Mouse (Mus musculus): ENCODE measurements around the gene Eps8l2.

Eps8l2 gene

DNA sequence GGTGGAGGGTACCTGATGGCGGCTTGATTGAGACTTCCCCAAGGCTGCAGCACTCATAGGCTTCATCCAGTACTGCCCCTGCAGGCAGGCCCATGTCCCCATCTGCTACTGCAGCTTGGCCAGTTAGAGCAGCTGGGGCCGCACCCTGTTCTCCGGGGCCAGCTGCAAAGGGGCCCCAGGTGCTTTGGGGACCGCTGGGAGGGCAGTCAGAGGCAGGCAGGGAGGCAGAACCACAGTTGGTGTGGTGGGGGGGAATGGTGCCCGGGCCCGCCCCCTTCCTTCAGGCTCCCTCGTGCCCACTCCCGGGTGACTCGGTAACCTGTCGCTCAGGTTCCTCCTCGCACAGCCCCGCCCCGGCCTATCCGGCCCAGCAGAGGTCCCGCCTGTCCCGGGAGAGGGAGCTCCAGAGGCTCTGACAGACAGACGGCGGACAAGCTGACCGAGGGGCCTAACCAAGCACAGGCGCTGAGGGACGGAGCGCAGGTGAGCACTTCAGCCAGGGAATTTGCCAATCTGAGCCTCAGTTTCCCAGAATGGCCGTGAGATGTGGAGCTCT, at the start of gene Eps8l2:
Gene Eps8l2, plus strand, starts transcription at position 305 of the 556 bp plus-strand sequence.
- no peak for DNase-seq (ENCODE audit: low read depth, low spot score)

DNA sequence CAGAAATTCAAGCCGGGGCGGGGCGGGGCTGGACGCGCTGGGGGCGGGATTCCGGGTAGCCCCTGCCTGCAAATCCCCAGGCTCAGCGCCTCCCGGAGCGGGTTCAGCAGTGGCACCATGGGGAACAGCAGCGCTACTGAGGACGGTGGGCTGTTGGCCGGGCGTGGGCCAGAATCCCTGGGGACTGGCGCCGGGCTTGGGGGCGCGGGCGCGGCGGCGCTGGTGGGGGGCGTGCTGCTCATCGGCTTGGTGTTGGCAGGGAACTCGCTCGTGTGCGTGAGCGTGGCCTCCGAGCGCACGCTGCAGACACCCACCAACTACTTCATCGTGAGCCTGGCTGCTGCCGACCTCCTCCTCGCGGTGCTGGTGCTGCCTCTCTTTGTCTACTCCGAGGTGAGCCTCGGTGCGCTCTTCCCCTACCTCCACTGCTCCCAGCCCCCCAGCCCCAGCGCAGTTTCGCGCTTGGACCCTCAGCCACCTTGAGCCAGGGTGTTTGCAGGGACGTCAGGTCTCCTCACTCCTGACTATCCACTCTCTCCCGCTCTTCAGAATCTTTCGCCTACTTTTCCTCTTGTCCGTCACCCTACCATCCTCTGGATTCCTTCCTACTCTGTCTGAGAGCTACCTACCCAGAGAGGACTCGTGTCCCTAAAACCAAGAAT, 46.6 kb upstream of the Eps8l2 start, which contains the start of gene Drd4:
Gene Drd4, plus strand, starts transcription at position 86 of the 662 bp plus-strand sequence.
- DNase-seq (ENCODE audit: low read depth, low spot score), result peak; percentile 49

DNA sequence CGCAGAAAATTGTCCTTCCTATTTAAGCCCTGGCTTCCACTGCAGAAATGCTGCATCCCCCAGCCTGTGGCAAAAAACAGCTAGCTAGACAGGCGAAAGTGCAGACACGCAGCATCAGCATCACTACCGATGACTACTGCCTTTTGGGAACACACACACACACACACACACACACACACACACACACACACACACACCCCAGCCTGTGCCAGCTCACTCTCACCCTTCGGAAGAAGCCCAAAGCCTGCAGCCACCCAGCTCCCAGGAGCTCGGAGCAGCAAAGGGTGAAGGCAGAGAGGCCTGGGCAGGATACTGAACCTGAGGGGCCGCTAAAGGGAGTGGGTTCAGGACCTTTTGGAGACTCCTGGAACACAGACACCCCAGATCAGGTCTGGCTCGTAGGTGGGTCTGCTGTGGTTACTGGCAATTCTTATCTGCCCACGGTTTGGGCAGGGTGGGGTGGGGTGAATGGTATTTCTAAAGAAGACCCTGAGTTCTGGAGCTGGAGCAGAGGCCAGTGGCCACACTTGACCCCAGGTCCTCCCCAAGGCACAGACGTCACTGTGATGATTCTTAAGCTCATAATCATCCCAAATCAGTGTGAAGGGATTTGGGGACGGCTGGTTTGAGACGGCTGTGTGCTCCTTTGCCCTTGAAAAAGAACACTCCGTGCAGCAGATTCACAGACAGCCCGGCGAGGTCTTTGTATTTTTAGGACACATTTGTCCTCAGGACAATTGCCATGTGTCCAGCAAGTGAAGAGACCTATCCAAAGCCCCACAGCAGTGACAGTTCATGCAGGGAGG, 45.9 kb upstream of the Eps8l2 start:
- peak; percentile 52 for DNase-seq (ENCODE audit: low read depth, low spot score)

DNA sequence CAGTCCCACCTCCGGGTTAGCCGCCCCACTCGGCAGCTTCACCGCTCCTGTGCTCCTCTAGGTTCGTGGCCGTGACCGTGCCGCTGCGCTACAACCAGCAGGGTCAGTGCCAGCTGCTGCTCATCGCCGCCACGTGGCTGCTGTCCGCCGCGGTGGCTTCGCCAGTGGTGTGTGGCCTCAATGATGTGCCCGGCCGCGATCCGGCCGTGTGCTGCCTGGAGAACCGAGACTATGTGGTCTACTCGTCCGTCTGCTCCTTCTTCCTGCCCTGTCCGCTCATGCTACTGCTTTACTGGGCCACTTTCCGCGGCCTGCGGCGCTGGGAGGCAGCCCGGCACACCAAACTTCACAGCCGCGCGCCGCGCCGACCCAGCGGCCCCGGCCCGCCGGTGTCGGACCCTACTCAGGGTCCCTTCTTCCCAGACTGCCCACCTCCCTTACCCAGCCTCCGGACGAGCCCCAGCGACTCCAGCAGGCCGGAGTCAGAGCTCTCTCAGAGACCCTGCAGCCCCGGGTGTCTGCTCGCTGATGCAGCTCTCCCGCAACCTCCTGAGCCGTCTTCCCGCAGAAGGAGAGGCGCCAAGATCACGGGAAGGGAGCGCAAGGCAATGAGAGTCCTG, 44.7 kb upstream of the Eps8l2 start:
- DNase-seq (ENCODE audit: low read depth, low spot score), result peak; percentile 33

DNA sequence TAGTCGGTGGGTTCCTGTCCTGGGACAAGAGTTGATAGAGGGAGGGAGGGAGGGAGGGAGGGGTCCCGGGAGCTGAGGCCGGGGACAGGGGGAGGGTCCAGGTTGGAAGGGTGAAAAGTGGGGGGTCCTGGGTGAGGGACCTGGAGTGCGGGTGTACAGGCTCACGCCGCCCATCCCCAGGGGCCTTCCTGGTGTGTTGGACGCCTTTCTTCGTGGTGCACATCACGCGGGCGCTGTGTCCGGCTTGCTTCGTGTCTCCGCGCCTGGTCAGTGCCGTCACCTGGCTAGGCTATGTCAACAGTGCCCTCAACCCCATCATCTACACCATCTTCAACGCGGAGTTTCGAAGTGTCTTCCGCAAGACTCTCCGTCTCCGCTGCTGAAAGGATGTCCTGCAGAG, 44.2 kb upstream of the Eps8l2 start:
- DNase-seq (ENCODE audit: low read depth, low spot score), result no peak

DNA sequence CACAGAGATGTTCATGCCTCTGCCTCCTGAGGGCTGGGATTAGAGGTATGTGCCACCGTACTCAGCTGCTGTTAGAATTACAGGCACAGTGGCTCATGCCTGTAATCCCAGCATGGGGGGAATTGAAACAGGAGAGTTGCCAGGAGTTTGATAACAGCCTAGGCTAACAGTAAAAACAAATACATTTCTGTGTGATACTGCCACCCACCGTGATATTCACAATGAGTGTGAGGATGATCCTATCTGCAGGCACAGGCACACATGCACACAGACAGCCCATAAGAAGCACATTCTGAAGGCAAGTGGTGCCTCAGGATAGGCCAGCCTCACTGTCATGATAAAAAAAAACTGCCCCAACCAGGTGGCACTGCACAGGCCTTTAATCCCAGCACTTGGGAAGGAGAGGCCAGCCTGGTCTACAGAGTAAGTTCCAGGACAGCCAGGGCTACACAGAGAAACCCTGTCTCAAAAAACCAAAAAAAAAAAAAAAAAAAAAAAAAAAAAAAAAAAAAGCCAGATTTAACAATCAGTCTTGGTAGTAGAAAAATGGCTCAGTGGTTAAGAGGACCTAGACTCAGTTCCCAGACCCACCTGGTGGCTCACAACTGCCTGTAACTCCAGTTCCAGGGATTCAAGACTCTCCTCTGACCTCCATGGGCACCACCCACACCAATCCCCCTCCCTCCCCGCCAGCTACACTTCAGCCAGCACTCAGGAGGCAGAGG, 40.6 kb upstream of the Eps8l2 start:
- no peak for DNase-seq (ENCODE audit: low read depth, low spot score)

DNA sequence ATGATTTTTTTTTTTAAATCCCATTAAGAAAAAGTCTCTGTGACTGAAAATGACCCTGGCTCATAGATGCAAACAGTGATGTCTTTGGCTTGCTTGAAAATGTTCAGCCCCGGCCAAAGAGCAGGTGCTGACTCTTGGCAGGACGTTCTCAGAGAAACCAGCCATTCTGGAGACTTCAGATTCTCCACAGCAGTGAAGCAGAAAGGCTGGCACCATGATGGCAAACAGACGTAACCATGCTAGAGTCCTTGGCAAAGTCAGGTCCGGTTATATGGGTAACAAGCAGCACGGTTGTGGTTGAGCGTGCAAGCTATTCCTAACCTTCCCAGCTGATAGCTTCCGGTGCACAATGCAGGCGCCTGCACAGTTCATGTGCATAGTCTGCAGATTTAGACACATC, 39.5 kb upstream of the Eps8l2 start:
- DNase-seq (ENCODE audit: low read depth, low spot score), result peak; percentile 56

DNA sequence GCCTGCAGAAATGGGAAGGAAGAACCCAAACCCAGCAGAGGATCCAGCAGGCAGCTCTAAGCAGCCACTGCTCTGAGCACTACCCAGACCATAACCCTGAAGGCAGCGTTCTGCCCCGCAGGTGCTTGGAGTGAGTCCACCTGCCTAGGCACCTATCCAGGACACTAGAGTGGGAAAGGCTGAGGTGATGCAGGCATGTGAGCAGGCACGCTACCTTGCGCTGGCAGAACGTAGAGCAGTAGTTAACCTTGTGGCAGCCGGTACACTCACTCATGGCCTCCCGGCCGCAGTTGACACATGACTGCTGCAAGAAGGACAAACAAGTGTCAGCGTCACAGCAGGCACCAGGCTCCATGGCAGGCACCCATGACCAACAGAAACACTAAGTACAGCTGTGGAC, 37.3 kb upstream of the Eps8l2 start:
- peak; percentile 41 for DNase-seq (ENCODE audit: low read depth, low spot score)

DNA sequence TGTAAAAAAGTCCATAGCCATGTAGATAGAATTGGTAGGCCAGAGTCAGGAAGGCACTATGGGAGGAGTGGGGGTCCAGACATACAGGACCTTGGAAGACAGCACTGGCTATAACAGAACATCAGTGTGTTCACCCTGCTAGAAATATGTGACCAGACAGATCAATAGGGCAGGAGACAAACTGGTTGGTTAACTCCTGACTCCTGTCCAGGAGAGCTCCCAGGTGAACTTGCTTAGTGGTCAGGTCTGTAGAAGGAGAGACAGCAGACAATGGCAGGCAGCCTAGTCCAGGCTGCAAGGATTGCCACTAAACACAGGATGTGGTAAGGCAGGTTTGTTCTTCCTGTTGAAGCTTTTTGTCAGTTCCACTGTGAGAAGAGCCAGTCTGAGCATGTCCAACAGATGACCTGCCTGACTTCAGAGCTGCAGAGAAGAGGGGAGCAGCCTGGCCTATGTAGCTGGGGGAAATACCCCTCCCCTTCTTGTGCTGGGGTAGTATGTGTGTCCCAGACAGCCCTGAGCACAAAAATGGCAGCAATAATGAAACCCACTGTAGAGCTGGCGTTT, 35.9 kb upstream of the Eps8l2 start:
- no peak for DNase-seq (ENCODE audit: low read depth, low spot score)

DNA sequence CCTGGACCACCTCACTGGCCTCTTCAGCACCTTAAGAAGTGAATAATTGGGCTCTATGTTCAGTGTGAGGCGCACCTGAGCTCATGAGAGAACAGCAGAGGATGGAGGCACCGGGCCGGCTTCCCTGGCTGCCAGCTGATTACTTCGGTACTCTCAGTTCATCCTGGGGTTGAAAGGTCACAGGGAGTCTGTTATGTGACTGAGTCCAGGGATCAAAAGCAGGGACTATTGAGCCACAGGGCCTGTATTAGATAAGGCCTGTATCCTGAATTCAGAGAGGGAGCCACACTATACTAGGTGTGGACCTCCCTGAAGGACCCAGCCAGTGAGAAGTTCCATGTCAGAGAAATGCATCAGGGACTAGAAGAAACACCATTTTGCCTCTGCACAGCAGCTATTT, 34.1 kb upstream of the Eps8l2 start:
- no peak for DNase-seq (ENCODE audit: low read depth, low spot score)

DNA sequence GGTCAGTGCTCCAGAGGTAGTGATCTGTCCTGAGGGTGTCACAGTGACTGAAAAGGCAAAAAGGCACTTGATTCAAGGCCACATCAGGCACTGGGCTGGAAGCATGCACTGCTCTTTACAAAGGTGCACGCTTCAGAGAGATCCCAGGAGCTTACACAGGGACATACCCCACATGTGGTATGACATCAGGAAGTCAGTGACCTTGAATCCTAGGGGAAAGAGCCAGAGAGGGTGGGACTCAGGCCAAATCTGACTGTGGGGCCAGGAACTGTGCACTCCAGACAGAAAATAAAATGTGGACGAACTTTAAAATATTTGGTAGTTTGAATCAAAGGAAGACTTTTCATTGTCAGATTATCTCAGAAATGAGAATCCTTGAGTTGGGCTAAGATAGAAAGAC, 24.3 kb upstream of the Eps8l2 start:
- DNase-seq (ENCODE audit: low read depth, low spot score), result no peak

DNA sequence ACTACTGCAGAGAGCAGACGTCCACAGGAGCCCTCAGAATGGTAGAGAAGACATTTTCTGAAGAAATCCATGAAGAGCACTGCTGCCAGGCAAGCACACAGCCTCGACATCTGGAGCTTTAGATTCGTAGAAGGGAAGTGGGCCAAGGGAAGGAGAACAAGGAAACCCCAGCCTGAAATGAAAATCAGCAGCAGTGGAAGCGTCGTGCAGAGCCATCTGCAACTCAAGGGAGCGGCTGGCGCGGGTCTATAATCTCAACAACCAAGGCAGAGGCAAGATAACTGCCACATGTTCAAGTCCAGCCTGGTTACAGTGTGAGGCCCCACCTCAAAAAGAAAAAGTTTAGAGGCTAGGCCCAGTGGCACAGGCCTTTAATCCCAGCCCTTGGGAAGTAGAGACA, 23.6 kb upstream of the Eps8l2 start:
- peak; percentile 37 for DNase-seq (ENCODE audit: low read depth, low spot score)

DNA sequence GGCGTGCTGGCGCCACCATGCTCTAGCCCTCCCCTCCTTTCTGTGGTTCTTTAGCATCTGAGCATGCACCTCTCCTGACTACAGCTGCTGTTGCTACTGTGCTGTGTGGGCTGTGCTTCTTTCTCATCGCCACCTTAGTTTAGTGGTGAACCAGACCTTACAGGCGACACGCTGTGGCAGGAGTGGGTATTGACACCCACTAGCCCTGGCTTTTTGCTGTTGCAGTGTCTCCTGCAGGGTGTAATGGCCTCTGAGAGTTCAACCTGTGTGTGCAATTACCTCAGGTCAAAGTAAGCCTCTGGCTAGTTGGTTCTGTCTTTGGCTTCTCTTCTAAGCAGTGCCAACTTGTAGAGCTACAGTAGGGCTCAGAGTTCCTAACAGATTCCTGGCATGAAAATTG, 22.7 kb upstream of the Eps8l2 start:
- DNase-seq (ENCODE audit: low read depth, low spot score), result peak; percentile 70

DNA sequence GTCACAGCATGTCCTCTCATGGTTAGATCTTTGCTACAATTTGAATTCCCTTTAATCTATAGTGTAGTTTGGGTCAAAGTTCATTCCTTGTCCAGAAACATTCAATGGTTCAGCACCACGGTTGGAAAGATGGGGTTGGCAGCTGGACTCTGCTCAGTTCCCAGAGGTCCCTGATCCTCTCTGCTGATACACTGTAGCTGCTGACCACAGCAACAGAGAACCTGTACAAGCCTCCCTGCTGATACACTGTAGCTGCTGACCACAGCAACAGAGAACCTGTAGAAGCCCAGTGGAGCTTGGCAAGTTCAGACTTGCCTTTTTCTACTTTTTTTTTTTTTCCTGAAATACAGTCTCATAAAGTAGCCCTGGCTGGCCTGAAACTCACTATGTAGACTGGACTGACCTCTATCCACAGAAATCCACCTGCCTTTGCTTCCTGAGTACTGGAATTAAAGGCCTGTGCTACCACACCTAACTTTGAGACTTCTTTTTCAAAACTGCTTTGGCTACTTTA, 21.0 kb upstream of the Eps8l2 start:
- no peak for DNase-seq (ENCODE audit: low read depth, low spot score)

DNA sequence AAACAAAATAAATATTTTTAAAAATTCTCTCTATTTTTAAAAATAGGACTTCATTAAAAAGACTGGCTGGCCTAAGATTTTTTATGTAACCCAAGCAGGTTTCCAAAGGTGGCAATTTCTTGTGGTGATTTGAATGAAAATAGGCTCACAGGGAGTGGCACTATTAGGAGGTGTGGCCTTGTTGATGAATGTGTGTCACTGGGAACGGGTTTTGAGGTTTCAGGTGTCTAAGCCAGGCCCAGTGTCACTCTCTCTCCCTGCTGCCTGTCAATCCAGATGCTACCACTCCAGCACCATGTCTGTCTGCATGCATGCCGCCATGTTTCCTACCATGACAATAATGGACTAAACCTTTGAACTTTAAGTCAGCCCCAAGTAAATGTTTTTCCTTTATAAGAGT, 19.2 kb upstream of the Eps8l2 start:
- no peak for DNase-seq (ENCODE audit: low read depth, low spot score)

DNA sequence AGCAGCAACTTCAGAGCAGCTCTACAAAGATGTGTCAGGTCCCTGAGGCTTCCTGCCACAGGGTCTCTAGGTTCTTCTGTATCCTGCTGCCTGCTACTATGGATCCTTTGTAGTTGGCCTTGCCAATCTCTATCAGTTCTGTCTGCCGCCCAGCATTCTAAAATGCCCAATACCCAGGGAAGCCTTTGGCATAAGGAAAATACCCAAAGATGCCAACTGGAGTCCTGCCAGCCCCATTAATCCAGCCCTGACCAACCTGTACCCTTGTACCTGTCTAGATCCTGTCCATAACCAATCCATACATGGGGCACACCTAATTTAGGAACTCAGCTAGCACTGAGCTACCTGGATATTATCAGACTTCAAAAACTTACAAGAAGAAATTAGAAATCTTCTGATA, 14.0 kb upstream of the Eps8l2 start:
- DNase-seq (ENCODE audit: low read depth, low spot score), result no peak

DNA sequence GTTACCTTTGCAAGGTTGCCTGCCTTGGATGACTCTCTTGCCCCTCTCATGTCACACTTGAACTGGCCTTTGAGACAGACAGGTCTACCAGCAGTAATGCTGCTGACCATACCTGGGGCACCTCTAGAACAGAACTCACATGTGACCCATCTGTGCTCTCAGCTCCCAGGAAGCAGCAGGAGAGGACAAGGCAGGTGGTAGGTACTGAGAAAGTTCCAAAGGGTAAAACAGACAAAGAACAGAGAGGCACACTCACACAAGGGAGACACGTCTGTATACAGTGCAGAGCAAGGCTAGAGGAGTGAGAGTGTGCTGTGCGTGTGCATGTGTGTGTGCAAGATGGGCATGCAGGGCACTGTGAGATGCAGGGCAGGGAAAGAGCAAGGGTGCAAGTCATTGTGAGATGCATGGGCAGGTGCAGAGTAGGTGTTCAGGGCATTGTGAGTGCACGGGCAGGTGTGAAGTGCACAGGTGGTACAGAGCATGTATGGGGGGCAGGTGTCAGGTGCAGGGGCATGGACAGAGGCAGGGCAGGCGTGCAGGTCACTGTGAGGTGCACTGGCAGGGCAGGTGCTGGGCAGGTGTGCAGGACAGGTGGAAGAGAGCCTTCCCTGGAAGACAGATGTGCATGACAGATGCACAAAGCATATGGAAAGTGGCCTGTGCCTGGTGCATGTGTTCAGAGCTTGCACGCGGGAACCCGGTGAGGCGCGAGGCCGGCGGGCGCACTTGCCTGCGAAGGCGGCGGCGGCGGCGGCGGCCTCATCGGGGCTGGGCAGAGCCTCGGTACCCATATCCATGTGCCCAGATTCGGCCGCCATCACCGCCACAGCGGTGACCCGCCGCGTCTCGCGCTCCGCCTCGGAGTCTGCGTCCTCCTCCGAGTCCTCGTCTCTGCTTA, 11.9 kb upstream of the Eps8l2 start:
- no peak for DNase-seq (ENCODE audit: low read depth, low spot score)

DNA sequence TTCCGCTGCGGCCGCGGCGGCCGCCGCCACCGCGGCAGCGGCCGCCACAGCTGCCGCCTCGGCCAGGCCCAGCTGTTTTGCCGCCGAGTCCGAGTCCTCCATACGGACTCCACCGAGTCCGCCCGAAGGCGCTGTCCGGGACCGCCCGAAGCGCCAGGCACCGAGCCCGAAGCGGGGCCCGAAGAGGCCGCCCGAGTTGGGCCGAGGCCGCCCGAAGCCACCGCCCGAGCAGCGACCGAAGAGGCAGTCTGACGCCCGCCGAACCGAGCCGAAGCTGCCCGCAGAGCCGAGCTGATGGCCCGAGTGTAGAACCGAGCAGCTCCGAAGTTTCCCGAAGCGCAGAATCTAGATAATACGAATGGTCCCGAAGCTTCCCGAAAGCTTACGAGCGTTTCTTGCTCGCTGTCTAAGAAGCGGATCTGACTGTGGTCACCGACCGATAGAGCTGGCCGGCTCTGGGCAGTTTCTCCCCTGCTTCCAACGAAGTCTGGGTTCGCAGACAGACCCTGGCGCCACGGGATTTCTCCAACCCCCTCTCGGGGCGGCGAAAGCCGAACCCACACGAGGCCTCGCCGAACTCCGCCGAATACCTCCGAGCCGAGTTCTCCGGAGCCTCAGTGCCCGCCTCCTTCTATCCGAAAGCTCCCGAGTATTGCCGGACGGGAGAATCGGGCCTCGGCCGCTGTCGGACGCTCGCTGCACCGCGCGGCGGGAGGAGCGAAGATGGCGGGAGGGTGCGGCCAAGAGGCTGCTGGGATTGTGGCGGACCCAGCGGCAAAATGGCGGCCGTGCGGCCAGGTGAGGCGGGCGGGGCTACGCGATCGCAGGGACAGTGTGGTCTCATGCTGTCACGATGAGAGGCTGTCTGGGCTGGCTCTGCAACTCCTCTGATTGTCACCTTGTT, 11.0 kb upstream of the Eps8l2 start, which contains the start of the genes Deaf1 and Tmem80:
Gene Deaf1, minus strand, starts transcription at position 222 of the 904 bp plus-strand sequence.
Gene Tmem80, plus strand, starts transcription at position 271 of the 904 bp plus-strand sequence.
- DNase-seq (ENCODE audit: low read depth, low spot score), result peak; percentile 99

Measured in brain, adult 2 months (tissue).